Comparison of ENCODE assay signal across 8 mouse cellular contexts in genomic region chr7:118297613-118298012, GRCm38 (mm10). TPM values are rescaled to one million over a fixed set of nuclear protein-coding genes. Genes with fewer than 3 reads are reported as not detected.
DNase-seq lines count a peak whose midpoint lies in the region; ATAC-seq lines count a peak whose summit lies in the region.

No protein-coding gene starts in this region.

- H3K4me2 ChIP-seq in hindbrain, embryonic 11.5 days (replicated peaks; ENCODE audit: low read depth, low read length) = peak overlapping the region; percentile 17; the same call in 1 of the 2 replicates

- H3K9ac ChIP-seq in hindbrain, embryonic 11.5 days (ENCODE audit: low read depth, low read length) = no peak overlapping the region

- H3K9me3 ChIP-seq in hindbrain, embryonic 11.5 days (ENCODE audit: control insufficient read depth, low read length) = peaks cover 3% of the 10 kb centered on the region; the same call in 1 of the 2 replicates

- no peaks in the 10 kb centered on the region for H3K36me3 ChIP-seq in hindbrain, embryonic 11.5 days (ENCODE audit: control insufficient read depth, insufficient read depth, low read length)

- H3K4me1 ChIP-seq in hindbrain, embryonic 11.5 days (replicated peaks; ENCODE audit: control insufficient read depth, insufficient read depth, low read length) = no peaks in the 10 kb centered on the region

- WGBS in hindbrain, embryonic 11.5 days = under 1% methylated on average over 13 of the region's 13 CpGs

- H3K27ac ChIP-seq in hindbrain, embryonic 11.5 days (ENCODE audit: low read depth, low read length) = no peak overlapping the region

- ATAC-seq in hindbrain, embryonic 11.5 days (ENCODE audit: low FRiP score) = peak; percentile 80

- H3K4me3 ChIP-seq in hindbrain, embryonic 11.5 days (ENCODE audit: low read depth, low read length) = no peak overlapping the region

- peak; percentile 90 for DNase-seq in ES-CJ7 (ENCODE audit: low read depth, low spot score)
- peak; percentile 85 for DNase-seq in cerebellum, adult 11-12 months
- DNase-seq in forelimb bud, embryonic 11.5 days (ENCODE audit: low read depth, low spot score) = peak; percentile 84
- peak; percentile 91 for DNase-seq in hindbrain, embryonic 11.5 days (ENCODE audit: low spot score)
- DNase-seq in layer of hippocampus, postnatal 10 days (ENCODE audit: low spot score in 2 of 2) = peak; percentile 90 to 91
- DNase-seq in lung, postnatal 14 days = peak; percentile 87
- DNase-seq in retina, embryonic 14.5 days (ENCODE audit: low spot score) = peak; percentile 90
- peak; percentile 75 to 77 for DNase-seq in thymus, postnatal 36 days

- H3K27me3 ChIP-seq in hindbrain, embryonic 11.5 days (ENCODE audit: control insufficient read depth, insufficient read depth, low read length) = no peaks in the 10 kb centered on the region

RNA-seq across cellular contexts. Expression of gene Smg1, which starts 54.1 kb away (rescaled TPM):
- 20.1 and 30.3 TPM in 2 replicates for polyA plus RNA-seq in hindbrain, embryonic 11.5 days (2014; fragmentation: Nextera tagmentation; extraction: Ambion mirVana)
- total RNA-seq in layer of hippocampus, postnatal 10 days (2021) = 10 to 100 TPM; 66.7 to 76.8 TPM
